Mouse (Mus musculus) small intestine, adult 2 months (tissue): ENCODE results near the gene Clec10a. TPM values are rescaled to one million over a fixed set of nuclear protein-coding genes. Genes with fewer than 3 reads are reported as not detected.
"Not testable (repeated sequence)": the region's sequence is repeated elsewhere in the genome, so short reads cannot be mapped to it uniquely, and the experiment has no call there.

ENCODE experiments used
- H3K27ac ChIP-seq: fragments of 200-500 bp; 2 replicates; pipeline ENCODE4 v1.5.1; 2012; ENCODE audit warnings: low read depth, low read length, control low read depth, inconsistent platforms; ENCODE audit not compliant: insufficient read depth
- H3K27me3 ChIP-seq: fragments of 200-500 bp; 2 replicates; pipeline ENCODE4 v1.6.1; 2012; ENCODE audit warnings: mild to moderate bottlenecking, moderate library complexity, low read length, inconsistent platforms; ENCODE audit not compliant: control insufficient read depth, insufficient read depth
- H3K36me3 ChIP-seq: fragments of 200-500 bp; 2 replicates; pipeline ENCODE4 v1.6.1; 2012; ENCODE audit warnings: mild to moderate bottlenecking, low read length, control low read depth, inconsistent platforms; ENCODE audit not compliant: control insufficient read depth, insufficient read depth
- H3K4me1 ChIP-seq: fragments of 200-500 bp; 2 replicates; pipeline ENCODE4 v1.6.1; 2012; ENCODE audit warnings: low read length, inconsistent platforms, mixed read lengths; ENCODE audit not compliant: control insufficient read depth, insufficient read depth, insufficient read length
- H3K4me3 ChIP-seq: fragments of 200-500 bp; 2 replicates; pipeline ENCODE4 v1.5.1; 2012; ENCODE audit warnings: low read depth, mild to moderate bottlenecking, control low read depth, inconsistent platforms, low read length, moderate library complexity
- CTCF ChIP-seq: fragments of 200-500 bp; IDR thresholded peaks from 2 replicates; pipeline ENCODE4 v1.5.1; 2012; ENCODE audit warnings: low read depth, mild to moderate bottlenecking, control low read depth, inconsistent platforms, low read length, moderate library complexity, mixed read lengths; ENCODE audit not compliant: insufficient replicate concordance, insufficient read length; ENCODE audit errors: extremely low read depth
- POLR2A ChIP-seq: fragments of 200-500 bp; IDR thresholded peaks from 2 replicates; pipeline ENCODE4 v1.6.1; 2012; ENCODE audit warnings: low read depth, mild to moderate bottlenecking, control low read depth, inconsistent platforms, low read length, moderate library complexity
- WGBS: fragments of 180-500 bp; shearing (Covaris S2); methylation state at CpG from one replicate; pipeline ENCODE4 v1.1.7; 2018; 5-methylcytosine and 5-hydroxymethylcytosine counted together
- polyA plus RNA-seq: library from polyadenylated mRNA; depleted of rRNA; stranded (reverse); fragments of >200 nt; gene quantifications from 2 replicates; pipeline ENCODE4 v1.2.3, GENCODE M21; 2012

Clec10a gene
- polyA plus RNA-seq, 1 experiment = 0.24 TPM

- H3K27me3 ChIP-seq = no peaks in the 10 kb centered on the region
- H3K4me1 ChIP-seq = no peaks in the 10 kb centered on the region
- H3K27ac ChIP-seq = no peak overlapping the region
- H3K4me3 ChIP-seq = no peak overlapping the region
- 87% methylated on average over 10 of the region's 10 CpGs for WGBS
- TF ChIP-seq CTCF (no peak), POLR2A (no peak)
- no peaks in the 10 kb centered on the region for H3K36me3 ChIP-seq
Observed at GRCm38 (mm10) chr11:70139171-70139570, 16.8 kb upstream of the Clec10a start.

- Histone ChIP-seq H3K27ac (no peak overlapping the region), H3K27me3 (no peaks in the 10 kb centered on the region), H3K4me1 (no peaks in the 10 kb centered on the region), H3K4me3 (no peak overlapping the region), H3K36me3 (no peaks in the 10 kb centered on the region)
- TF ChIP-seq CTCF (no peak), POLR2A (no peak)
- WGBS = 67% methylated on average over 3 of the region's 3 CpGs
Observed at GRCm38 (mm10) chr11:70151072-70151471, 4.9 kb upstream of the Clec10a start.

GRCm38 (mm10) chr11:70162336-70162735, 6.3 kb downstream of the Clec10a start:
- no peaks in the 10 kb centered on the region for H3K4me1 ChIP-seq
- TF ChIP-seq CTCF = no peak
- no peak for TF ChIP-seq POLR2A
- no peaks in the 10 kb centered on the region for H3K27me3 ChIP-seq
- 17% methylated on average over 3 of the region's 3 CpGs for WGBS
- H3K36me3 ChIP-seq = no peaks in the 10 kb centered on the region
- H3K4me3 ChIP-seq = no peak overlapping the region
- H3K27ac ChIP-seq = no peak overlapping the region

- no peak overlapping the region for H3K4me3 ChIP-seq
- H3K27me3 ChIP-seq = no peaks in the 10 kb centered on the region
- TF ChIP-seq CTCF (no peak), POLR2A (no peak)
- H3K27ac ChIP-seq = no peak overlapping the region
- no peaks in the 10 kb centered on the region for H3K4me1 ChIP-seq
- H3K36me3 ChIP-seq = no peaks in the 10 kb centered on the region
- WGBS = 67% methylated on average over 16 of the region's 16 CpGs
Observed at GRCm38 (mm10) chr11:70165972-70166921, 10.2 kb downstream of the Clec10a start.

- H3K27me3 ChIP-seq = no peaks in the 10 kb centered on the region
- WGBS = 66% methylated on average over 7 of the region's 7 CpGs
Observed at GRCm38 (mm10) chr11:70168136-70168535, 12.1 kb downstream of the Clec10a start.

GRCm38 (mm10) chr11:70169471-70169870, 13.5 kb downstream of the Clec10a start:
- H3K27ac ChIP-seq, H3K4me3 ChIP-seq, H3K27me3 ChIP-seq, H3K36me3 ChIP-seq, H3K4me1 ChIP-seq: not testable (repeated sequence)
- WGBS = 87% methylated on average over 7 of the region's 7 CpGs

More at GRCm38 (mm10) chr11:70168136-70168535, 12.1 kb downstream of the Clec10a start:
- TF ChIP-seq POLR2A = no peak
- no peak for TF ChIP-seq CTCF
- Histone ChIP-seq H3K36me3 (no peaks in the 10 kb centered on the region), H3K27ac (no peak overlapping the region), H3K4me1 (no peaks in the 10 kb centered on the region), H3K4me3 (no peak overlapping the region)

GRCm38 (mm10) chr11:70170291-70170690, 14.3 kb downstream of the Clec10a start:
- no peak overlapping the region for H3K4me3 ChIP-seq
- H3K27ac ChIP-seq = no peak overlapping the region
- H3K4me1 ChIP-seq = no peaks in the 10 kb centered on the region
- no peaks in the 10 kb centered on the region for H3K27me3 ChIP-seq
- no peaks in the 10 kb centered on the region for H3K36me3 ChIP-seq
- 76% methylated on average over 7 of the region's 7 CpGs for WGBS
- TF ChIP-seq POLR2A = no peak
- TF ChIP-seq CTCF = no peak
